Mouse (Mus musculus) intestine, postnatal 0 days (tissue): ENCODE results near the gene Frrs1. TPM values are rescaled to one million over a fixed set of nuclear protein-coding genes. Genes with fewer than 3 reads are reported as not detected.
A peak's percentile ranks its signal among the peaks of the same experiment; 100 is the strongest.

Experiments
- ATAC-seq: fragments of 200-750 bp; cut with Nextera tagmentation; 2 replicates; pipeline ENCODE4 v1.8.0; 2017; ENCODE audit warnings: mild to moderate bottlenecking, moderate TSS enrichment, moderate library complexity
- H3K27ac ChIP-seq: fragments of 300-500 bp; sonication (generic); 2 replicates; pipeline ENCODE4 v1.5.1; 2014; ENCODE audit warnings: mild to moderate bottlenecking, low read depth, low read length, moderate library complexity
- H3K27me3 ChIP-seq: fragments of 300-500 bp; sonication (generic); replicated peaks from 2 replicates; pipeline ENCODE4 v1.6.1; 2014; ENCODE audit warnings: low read length, mixed read lengths; ENCODE audit not compliant: control insufficient read depth, insufficient read depth
- H3K36me3 ChIP-seq: fragments of 300-500 bp; sonication (generic); 2 replicates; pipeline ENCODE4 v1.6.1; 2014; ENCODE audit warnings: mild to moderate bottlenecking, moderate library complexity; ENCODE audit not compliant: control insufficient read depth, insufficient read depth
- H3K4me1 ChIP-seq: fragments of 300-500 bp; sonication (generic); replicated peaks from 2 replicates; pipeline ENCODE4 v1.6.1; 2014; ENCODE audit warnings: antibody characterized with exemption, low read length, mixed read lengths; ENCODE audit not compliant: control insufficient read depth, insufficient read depth
- H3K4me2 ChIP-seq: fragments of 300-500 bp; sonication (generic); replicated peaks from 2 replicates; pipeline ENCODE4 v1.6.1; 2014; ENCODE audit warnings: low read depth, mild to moderate bottlenecking, moderate library complexity
- H3K4me3 ChIP-seq: fragments of 300-500 bp; sonication (generic); 2 replicates; pipeline ENCODE4 v1.5.1; 2014; ENCODE audit warnings: low read depth, low read length
- H3K9ac ChIP-seq: fragments of 300-500 bp; sonication (generic); 2 replicates; pipeline ENCODE4 v1.6.1; 2014; ENCODE audit warnings: mild to moderate bottlenecking, low read depth, low read length
- H3K9me3 ChIP-seq: fragments of 300-500 bp; sonication (generic); 2 replicates; pipeline ENCODE4 v1.6.1; 2016; ENCODE audit warnings: mixed run types; ENCODE audit not compliant: control insufficient read depth
- CTCF ChIP-seq: sonication (generic); IDR thresholded peaks from 2 replicates; pipeline ENCODE4 v1.5.1; 2016; ENCODE audit warnings: low read depth, mild to moderate bottlenecking, control low read depth, antibody characterized with exemption, moderate library complexity
- WGBS: fragments of 180-500 bp; shearing (Covaris S2); extraction: QIAGEN DNeasy Blood & Tissue Kit; methylation state at CpG from one replicate; pipeline ENCODE4 v1.1.7; 2014; 5-methylcytosine and 5-hydroxymethylcytosine counted together
- polyA plus RNA-seq: library from polyadenylated mRNA; unstranded; fragments of >200 nt; fragmentation: Nextera tagmentation; extraction: Ambion mirVana; gene quantifications from 2 replicates; pipeline ENCODE4 v1.2.1, GENCODE M21; 2015

Gene Frrs1
- polyA plus RNA-seq, 1 experiment from 2014 or later = 18.6 TPM

DNA sequence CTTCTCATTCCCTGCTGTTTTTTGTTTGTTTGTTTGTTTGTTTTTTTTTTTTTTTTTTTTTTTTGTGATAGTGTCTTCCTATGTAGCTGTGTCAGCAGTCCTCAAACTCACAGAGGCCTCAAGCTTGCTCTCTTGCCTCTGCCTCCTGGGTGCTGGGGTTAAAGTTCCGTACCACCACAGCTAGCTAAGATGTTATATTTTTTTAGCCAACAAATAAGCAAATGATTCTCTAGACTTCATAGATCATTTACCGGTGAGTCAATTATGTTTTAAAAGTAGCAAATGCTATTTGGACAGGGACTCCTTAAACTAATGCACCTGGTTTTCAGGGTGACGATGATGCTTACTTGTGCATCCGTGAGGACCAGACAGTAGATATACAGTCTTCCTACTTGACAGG is 31.3 kb downstream of the Frrs1 start:
- H3K9me3 ChIP-seq = no peaks in the 10 kb centered on the region
- no peak overlapping the region for H3K4me2 ChIP-seq
- WGBS = 93% methylated on average over 4 of the region's 4 CpGs
- ATAC-seq = no peak
- no peaks in the 10 kb centered on the region; the same call in 1 of the 2 replicates for H3K36me3 ChIP-seq
- no peak for TF ChIP-seq CTCF
- no peaks in the 10 kb centered on the region for H3K27me3 ChIP-seq
- no peaks in the 10 kb centered on the region; the same call in 1 of the 2 replicates for H3K4me1 ChIP-seq
- H3K27ac ChIP-seq = no peak overlapping the region
- H3K9ac ChIP-seq = no peak overlapping the region
- no peak overlapping the region for H3K4me3 ChIP-seq

DNA sequence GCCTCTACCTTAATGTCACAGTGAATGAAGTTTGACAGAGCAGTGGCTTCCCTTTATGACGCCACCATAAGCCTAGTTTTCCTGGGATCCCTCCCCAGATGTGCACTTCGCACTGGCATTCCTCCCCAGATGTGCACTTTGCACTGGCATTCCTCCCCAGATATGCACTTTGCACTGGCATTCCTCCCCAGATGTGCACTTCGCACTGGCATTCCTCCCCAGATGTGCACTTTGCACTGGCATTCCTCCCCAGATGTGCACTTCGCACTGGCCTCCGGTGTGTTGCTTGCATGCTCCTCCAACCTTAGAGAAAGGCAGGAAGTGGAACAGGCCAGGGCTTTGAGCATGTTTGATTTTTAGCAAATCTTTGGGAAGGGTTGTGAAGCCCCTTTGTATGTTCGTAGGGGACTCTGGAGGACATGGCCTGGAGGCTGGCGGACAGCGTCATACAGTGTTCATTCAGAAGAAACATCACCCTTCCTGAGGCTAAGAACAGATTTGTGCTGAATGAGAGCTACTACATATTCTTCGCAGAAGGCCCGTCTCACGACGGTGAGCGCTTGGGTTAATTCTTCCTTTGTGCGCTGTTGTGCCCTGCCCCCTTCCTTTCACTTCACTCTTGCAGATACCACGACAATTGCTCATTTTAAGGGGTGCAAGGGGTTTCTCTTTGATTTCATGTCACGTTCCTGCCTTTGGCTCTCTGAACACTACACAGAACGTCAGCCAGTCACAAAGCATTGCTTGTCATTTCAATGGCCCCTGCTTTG is 32.4 kb downstream of the Frrs1 start:
- Histone ChIP-seq H3K4me3 (no peak overlapping the region), H3K4me1 (no peaks in the 10 kb centered on the region; the same call in 1 of the 2 replicates), H3K36me3 (peaks cover 1% of the 10 kb centered on the region), H3K4me2 (no peak overlapping the region), H3K27ac (no peak overlapping the region), H3K9ac (no peak overlapping the region), H3K27me3 (no peaks in the 10 kb centered on the region), H3K9me3 (no peaks in the 10 kb centered on the region)
- TF ChIP-seq CTCF = no peak
- 0 out of 2 replicates have a peak, but pooled peaks have one; percentile 12 for ATAC-seq
- 80% methylated on average over 17 of the region's 17 CpGs for WGBS

DNA sequence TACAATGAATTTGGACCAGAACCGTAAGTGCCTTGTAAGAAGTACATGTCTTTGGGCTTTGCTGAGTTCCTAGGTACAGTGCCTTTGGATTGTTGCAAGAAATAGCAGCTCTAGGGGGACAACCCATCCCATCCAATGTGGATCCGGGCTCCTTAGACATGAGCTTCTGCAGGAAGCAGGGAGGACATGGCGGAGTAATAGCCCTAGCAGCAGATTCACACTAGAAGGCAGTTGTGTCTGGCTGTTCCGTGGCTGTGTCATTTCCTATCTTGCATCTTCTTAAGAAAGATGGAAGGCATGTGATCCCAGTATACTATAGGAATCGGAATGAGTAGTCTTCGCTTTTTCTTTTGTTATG is 32.9 kb downstream of the Frrs1 start:
- no peak for TF ChIP-seq CTCF
- Histone ChIP-seq H3K9me3 (no peaks in the 10 kb centered on the region), H3K9ac (no peak overlapping the region), H3K4me3 (no peak overlapping the region), H3K27me3 (no peaks in the 10 kb centered on the region), H3K36me3 (peaks cover 7% of the 10 kb centered on the region), H3K4me2 (no peak overlapping the region), H3K27ac (no peak overlapping the region), H3K4me1 (no peaks in the 10 kb centered on the region; the same call in 1 of the 2 replicates)
- no peak for ATAC-seq
- WGBS = 94% methylated on average over 6 of the region's 6 CpGs

DNA sequence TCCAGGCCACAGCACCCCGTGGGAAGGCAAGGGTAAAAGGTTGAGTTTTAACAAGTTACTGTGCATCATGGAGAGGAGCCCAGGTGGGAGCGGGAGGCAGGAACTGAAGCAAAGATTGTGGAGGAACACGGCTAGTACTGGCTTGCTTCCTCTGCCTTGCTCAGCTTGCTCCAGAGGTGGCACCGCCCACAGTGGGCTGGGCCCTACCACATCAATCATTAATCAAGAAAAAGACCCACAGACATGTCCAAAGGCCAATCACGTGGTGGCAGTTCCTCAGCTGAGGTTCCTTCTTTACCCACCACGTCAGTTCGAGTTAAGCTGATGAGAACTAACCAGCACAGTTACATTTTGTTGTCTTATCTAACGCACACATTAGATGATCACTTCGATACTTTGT is 33.6 kb downstream of the Frrs1 start:
- no peak for TF ChIP-seq CTCF
- H3K4me1 ChIP-seq = no peaks in the 10 kb centered on the region; the same call in 1 of the 2 replicates
- no peak overlapping the region; the same call in 1 of the 2 replicates for H3K4me2 ChIP-seq
- no peak overlapping the region; the same call in 1 of the 2 replicates for H3K27ac ChIP-seq
- H3K36me3 ChIP-seq = peaks cover 10% of the 10 kb centered on the region
- no peak overlapping the region for H3K9ac ChIP-seq
- peak; percentile 96 for ATAC-seq
- peak overlapping the region; percentile 17; the same call in 1 of the 2 replicates for H3K4me3 ChIP-seq
- no peaks in the 10 kb centered on the region for H3K9me3 ChIP-seq
- no peaks in the 10 kb centered on the region for H3K27me3 ChIP-seq
- WGBS = 45% methylated on average over 9 of the region's 9 CpGs

DNA sequence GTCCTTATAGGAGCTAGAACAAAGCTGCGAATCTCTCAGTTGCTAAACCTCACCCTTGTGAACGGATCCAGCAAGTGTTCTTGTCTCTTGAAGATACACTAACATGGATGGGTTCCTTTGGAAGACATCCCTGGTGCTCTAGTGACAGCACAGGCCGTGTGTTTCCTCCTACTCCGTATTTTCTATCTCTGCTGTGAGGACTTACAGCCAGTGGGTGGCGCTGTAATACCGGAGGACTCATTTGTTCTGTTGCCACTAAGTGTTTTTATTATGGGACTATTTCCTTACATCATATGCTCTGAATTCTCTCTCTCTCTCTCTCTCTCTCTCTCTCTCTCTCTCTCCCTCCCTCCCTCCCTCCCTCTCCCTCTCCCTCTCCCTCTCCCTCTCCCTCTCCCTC is 44.9 kb downstream of the Frrs1 start:
- TF ChIP-seq CTCF = peak; percentile 86
- Histone ChIP-seq H3K4me2 (no peak overlapping the region), H3K9me3 (no peaks in the 10 kb centered on the region), H3K27me3 (no peaks in the 10 kb centered on the region), H3K9ac (no peak overlapping the region), H3K27ac (no peak overlapping the region), H3K36me3 (peaks cover 10% of the 10 kb centered on the region; the same call in 1 of the 2 replicates), H3K4me1 (no peaks in the 10 kb centered on the region), H3K4me3 (no peak overlapping the region)
- 0 out of 2 replicates have a peak, but pooled peaks have one; percentile 13 for ATAC-seq
- WGBS = 27% methylated on average over 6 of the region's 6 CpGs

DNA sequence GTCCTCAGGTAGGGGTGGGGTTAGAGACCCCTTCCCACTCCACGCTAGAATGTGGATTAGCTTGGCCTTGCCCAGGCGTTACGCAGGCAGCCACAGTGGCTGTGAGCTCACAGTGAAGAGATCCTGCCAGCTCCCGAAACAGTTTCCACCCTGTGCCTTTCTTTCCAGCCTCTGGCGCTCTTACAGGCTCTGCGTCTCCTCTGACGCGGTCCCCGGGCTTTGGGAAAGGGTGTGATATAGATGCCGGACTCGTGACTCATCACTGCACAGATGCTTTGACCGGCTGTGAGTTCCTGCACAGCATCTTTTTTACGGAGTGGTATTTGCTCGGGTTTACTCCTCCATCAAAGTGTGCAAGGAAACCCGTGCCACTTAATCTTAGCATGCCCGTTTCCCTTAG is 46.6 kb downstream of the Frrs1 start:
- no peak overlapping the region for H3K27ac ChIP-seq
- no peaks in the 10 kb centered on the region for H3K9me3 ChIP-seq
- no peaks in the 10 kb centered on the region for H3K4me1 ChIP-seq
- no peak overlapping the region for H3K9ac ChIP-seq
- no peak overlapping the region for H3K4me3 ChIP-seq
- H3K27me3 ChIP-seq = no peaks in the 10 kb centered on the region
- H3K36me3 ChIP-seq = peaks cover 10% of the 10 kb centered on the region; the same call in 1 of the 2 replicates
- ATAC-seq = no peak
- WGBS = 83% methylated on average over 16 of the region's 16 CpGs
- H3K4me2 ChIP-seq = no peak overlapping the region
- no peak for TF ChIP-seq CTCF
